Mouse (Mus musculus) midbrain, embryonic 11.5 days (tissue): ENCODE data around the gene Cdc42bpa. TPM values are rescaled to one million over a fixed set of nuclear protein-coding genes. Genes with fewer than 3 reads are reported as not detected.

Experiments used
- ATAC-seq: fragments of 200-750 bp; cut with Nextera tagmentation; 2 replicates; pipeline ENCODE4 v1.8.0; 2017; ENCODE audit warnings: moderate TSS enrichment, moderate library complexity; ENCODE audit not compliant: low FRiP score
- DNase-seq: peaks from one replicate; pipeline ENCODE4 v3.0.0; 2015; ENCODE audit warnings: low spot score; ENCODE audit errors: missing footprints
- H3K27ac ChIP-seq: fragments of 300-500 bp; sonication (generic); 2 replicates; pipeline ENCODE4 v1.5.1; 2014; ENCODE audit warnings: low read depth, low read length
- H3K27me3 ChIP-seq: fragments of 300-500 bp; sonication (generic); 2 replicates; pipeline ENCODE4 v1.6.1; 2014; ENCODE audit warnings: mild to moderate bottlenecking, low read length, moderate library complexity, mixed read lengths; ENCODE audit not compliant: control insufficient read depth, insufficient read depth
- H3K36me3 ChIP-seq: fragments of 300-500 bp; sonication (generic); 2 replicates; pipeline ENCODE4 v1.6.1; 2014; ENCODE audit warnings: mild to moderate bottlenecking, low read length, moderate library complexity, mixed read lengths; ENCODE audit not compliant: control insufficient read depth, insufficient read depth
- H3K4me1 ChIP-seq: fragments of 300-500 bp; sonication (generic); 2 replicates; pipeline ENCODE4 v1.6.1; 2014; ENCODE audit warnings: low read length; ENCODE audit not compliant: control insufficient read depth, insufficient read depth
- H3K4me2 ChIP-seq: fragments of 300-500 bp; sonication (generic); 2 replicates; pipeline ENCODE4 v1.6.1; 2014; ENCODE audit warnings: mild to moderate bottlenecking, moderate library complexity
- H3K4me3 ChIP-seq: fragments of 300-500 bp; sonication (generic); 2 replicates; pipeline ENCODE4 v1.5.1; 2014; ENCODE audit warnings: low read depth, low read length
- H3K9ac ChIP-seq: fragments of 300-500 bp; sonication (generic); 2 replicates; pipeline ENCODE4 v1.6.1; 2014; ENCODE audit warnings: low read length
- H3K9me3 ChIP-seq: fragments of 300-500 bp; sonication (generic); 2 replicates; pipeline ENCODE4 v1.6.1; 2016; ENCODE audit warnings: low read length; ENCODE audit not compliant: control insufficient read depth
- WGBS: fragments of 180-500 bp; shearing (Covaris S2); extraction: QIAGEN DNeasy Blood & Tissue Kit; methylation state at CpG from one replicate; pipeline ENCODE4 v1.1.7; 2014; 5-methylcytosine and 5-hydroxymethylcytosine counted together
- polyA plus RNA-seq: library from polyadenylated mRNA; unstranded; fragments of >200 nt; fragmentation: Nextera tagmentation; extraction: Ambion mirVana; gene quantifications from 2 replicates; pipeline ENCODE4 v1.2.1, GENCODE M21; 2014

Gene Cdc42bpa
- polyA plus RNA-seq, 1 experiment from 2014 or later: 12.7 TPM

GRCm38 (mm10) chr1:179975645-179976275 lies 15.5 kb downstream of the Cdc42bpa start:
- Histone ChIP-seq H3K4me3 (no peak overlapping the region), H3K36me3 (no peaks in the 10 kb centered on the region), H3K9ac (no peak overlapping the region), H3K9me3 (no peaks in the 10 kb centered on the region), H3K4me2 (no peak overlapping the region), H3K27ac (no peak overlapping the region), H3K27me3 (no peaks in the 10 kb centered on the region), H3K4me1 (peaks cover 6% of the 10 kb centered on the region)
- no peak for DNase-seq
- ATAC-seq: no peak
- WGBS: 80% methylated on average over 5 of the region's 5 CpGs

- WGBS: 80% methylated on average over 6 of the region's 6 CpGs
- Histone ChIP-seq H3K36me3 (no peaks in the 10 kb centered on the region), H3K4me3 (no peak overlapping the region), H3K27me3 (no peaks in the 10 kb centered on the region), H3K9me3 (peaks cover 6% of the 10 kb centered on the region; the same call in 1 of the 2 replicates), H3K9ac (no peak overlapping the region), H3K27ac (no peak overlapping the region), H3K4me1 (peaks cover 6% of the 10 kb centered on the region), H3K4me2 (no peak overlapping the region)
- ATAC-seq (no peak), DNase-seq (no peak)
Measured at GRCm38 (mm10) chr1:179977437-179977836, 17.2 kb downstream of the Cdc42bpa start.

GRCm38 (mm10) chr1:179978742-179979141 lies 18.5 kb downstream of the Cdc42bpa start:
- H3K4me3 ChIP-seq: no peak overlapping the region
- ATAC-seq: no peak
- peaks cover 6% of the 10 kb centered on the region; the same call in 1 of the 2 replicates for H3K9me3 ChIP-seq
- no peak overlapping the region for H3K9ac ChIP-seq
- WGBS: 74% methylated on average over 1 of the region's 1 CpGs
- DNase-seq: no peak
- no peaks in the 10 kb centered on the region for H3K36me3 ChIP-seq
- no peaks in the 10 kb centered on the region for H3K4me1 ChIP-seq
- H3K27ac ChIP-seq: no peak overlapping the region
- no peak overlapping the region for H3K4me2 ChIP-seq
- no peaks in the 10 kb centered on the region for H3K27me3 ChIP-seq

- no peak overlapping the region for H3K27ac ChIP-seq
- ATAC-seq (no peak), DNase-seq (no peak)
- no peaks in the 10 kb centered on the region for H3K4me1 ChIP-seq
- no peak overlapping the region for H3K4me3 ChIP-seq
- no peaks in the 10 kb centered on the region for H3K36me3 ChIP-seq
- H3K9ac ChIP-seq: no peak overlapping the region
- H3K9me3 ChIP-seq: peaks cover 6% of the 10 kb centered on the region; the same call in 1 of the 2 replicates
- no peak overlapping the region for H3K4me2 ChIP-seq
- no peaks in the 10 kb centered on the region for H3K27me3 ChIP-seq
Measured at GRCm38 (mm10) chr1:179981680-179982079, 21.4 kb downstream of the Cdc42bpa start.

- Histone ChIP-seq H3K27me3 (no peaks in the 10 kb centered on the region), H3K4me1 (no peaks in the 10 kb centered on the region), H3K4me3 (no peak overlapping the region), H3K9ac (no peak overlapping the region), H3K9me3 (peaks cover 6% of the 10 kb centered on the region; the same call in 1 of the 2 replicates), H3K27ac (no peak overlapping the region), H3K4me2 (no peak overlapping the region), H3K36me3 (no peaks in the 10 kb centered on the region)
- DNase-seq (no peak), ATAC-seq (no peak)
- 86% methylated on average over 1 of the region's 1 CpGs for WGBS
Measured at GRCm38 (mm10) chr1:179982183-179982582, 21.9 kb downstream of the Cdc42bpa start.

GRCm38 (mm10) chr1:179982933-179983332 lies 22.7 kb downstream of the Cdc42bpa start:
- H3K27ac ChIP-seq: no peak overlapping the region
- H3K4me3 ChIP-seq: no peak overlapping the region
- H3K4me2 ChIP-seq: no peak overlapping the region
- H3K9me3 ChIP-seq: peaks cover 6% of the 10 kb centered on the region; the same call in 1 of the 2 replicates
- no peak for ATAC-seq
- no peaks in the 10 kb centered on the region for H3K4me1 ChIP-seq
- DNase-seq: no peak
- 87% methylated on average over 1 of the region's 1 CpGs for WGBS
- no peaks in the 10 kb centered on the region for H3K27me3 ChIP-seq
- H3K36me3 ChIP-seq: no peaks in the 10 kb centered on the region
- H3K9ac ChIP-seq: no peak overlapping the region

GRCm38 (mm10) chr1:179984171-179984570 lies 23.9 kb downstream of the Cdc42bpa start:
- Histone ChIP-seq H3K4me3 (no peak overlapping the region), H3K9ac (no peak overlapping the region), H3K9me3 (peaks cover 6% of the 10 kb centered on the region; the same call in 1 of the 2 replicates), H3K4me1 (no peaks in the 10 kb centered on the region), H3K27ac (no peak overlapping the region), H3K4me2 (no peak overlapping the region), H3K27me3 (no peaks in the 10 kb centered on the region), H3K36me3 (no peaks in the 10 kb centered on the region)
- DNase-seq (no peak), ATAC-seq (no peak)
- 36% methylated on average over 1 of the region's 1 CpGs for WGBS

GRCm38 (mm10) chr1:179991660-179992235 lies 31.5 kb downstream of the Cdc42bpa start:
- ATAC-seq: no peak
- Histone ChIP-seq H3K27me3 (no peaks in the 10 kb centered on the region), H3K27ac (no peak overlapping the region), H3K9ac (no peak overlapping the region), H3K4me3 (no peak overlapping the region), H3K36me3 (no peaks in the 10 kb centered on the region), H3K9me3 (no peaks in the 10 kb centered on the region), H3K4me1 (no peaks in the 10 kb centered on the region), H3K4me2 (no peak overlapping the region)
- no peak for DNase-seq
- WGBS: 93% methylated on average over 6 of the region's 6 CpGs

- H3K4me3 ChIP-seq: no peak overlapping the region
- ATAC-seq: no peak
- H3K4me2 ChIP-seq: no peak overlapping the region
- H3K4me1 ChIP-seq: no peaks in the 10 kb centered on the region
- H3K36me3 ChIP-seq: no peaks in the 10 kb centered on the region
- H3K9me3 ChIP-seq: no peaks in the 10 kb centered on the region
- H3K27ac ChIP-seq: no peak overlapping the region
- no peak for DNase-seq
- 89% methylated on average over 1 of the region's 1 CpGs for WGBS
- no peak overlapping the region for H3K9ac ChIP-seq
- no peaks in the 10 kb centered on the region for H3K27me3 ChIP-seq
Measured at GRCm38 (mm10) chr1:179992255-179992654, 32.0 kb downstream of the Cdc42bpa start.
